Mouse (Mus musculus): ENCODE measurements at regions not wholly inside any gene's neighbourhood (a gene's known extent, or its start where the extent isn't known, plus 50 kb on each side); places are given as distances from the start of the nearest gene placed in this dataset.

- ATAC-seq (replicated peaks in 1 of 2; ENCODE audit: insufficient read depth in 1 of 2, low FRiP score in 2 of 2, low TSS enrichment in 1 of 2, low read depth in 1 of 2, poor library complexity in 2 of 2, severe bottlenecking in 2 of 2) = no peak
Measured at GRCm38 (mm10) chr2:173990664-173991063, 85.4 kb upstream of the Stx16 start.

GRCm38 (mm10) chr2:173991447-173991846 lies 84.7 kb upstream of the Stx16 start:
- no peak for ATAC-seq (replicated peaks in 1 of 2; ENCODE audit: insufficient read depth in 1 of 2, low FRiP score in 2 of 2, low TSS enrichment in 1 of 2, low read depth in 1 of 2, poor library complexity in 2 of 2, severe bottlenecking in 2 of 2)

GRCm38 (mm10) chr2:173992041-173992440 lies 84.1 kb upstream of the Stx16 start:
- no peak for ATAC-seq (replicated peaks in 1 of 2; ENCODE audit: insufficient read depth in 1 of 2, low FRiP score in 2 of 2, low TSS enrichment in 1 of 2, low read depth in 1 of 2, poor library complexity in 2 of 2, severe bottlenecking in 2 of 2)

- ATAC-seq (replicated peaks in 1 of 2; ENCODE audit: insufficient read depth in 1 of 2, low FRiP score in 2 of 2, low TSS enrichment in 1 of 2, low read depth in 1 of 2, poor library complexity in 2 of 2, severe bottlenecking in 2 of 2) = no peak
Measured at GRCm38 (mm10) chr2:173993431-173993955, 82.6 kb upstream of the Stx16 start.

- no peak for ATAC-seq (replicated peaks in 1 of 2; ENCODE audit: insufficient read depth in 1 of 2, low FRiP score in 2 of 2, low TSS enrichment in 1 of 2, low read depth in 1 of 2, poor library complexity in 2 of 2, severe bottlenecking in 2 of 2)
Measured at GRCm38 (mm10) chr2:173994301-173995073, 81.6 kb upstream of the Stx16 start.

GRCm38 (mm10) chr2:174004666-174005065 lies 71.4 kb upstream of the Stx16 start:
- ATAC-seq (replicated peaks in 1 of 2; ENCODE audit: insufficient read depth in 1 of 2, low FRiP score in 2 of 2, low TSS enrichment in 1 of 2, low read depth in 1 of 2, poor library complexity in 2 of 2, severe bottlenecking in 2 of 2) = no peak

GRCm38 (mm10) chr2:174007976-174008349 lies 68.1 kb upstream of the Stx16 start:
- no peak for ATAC-seq (replicated peaks in 1 of 2; ENCODE audit: insufficient read depth in 1 of 2, low FRiP score in 2 of 2, low TSS enrichment in 1 of 2, low read depth in 1 of 2, poor library complexity in 2 of 2, severe bottlenecking in 2 of 2)

- ATAC-seq (replicated peaks in 1 of 2; ENCODE audit: insufficient read depth in 1 of 2, low FRiP score in 2 of 2, low TSS enrichment in 1 of 2, low read depth in 1 of 2, poor library complexity in 2 of 2, severe bottlenecking in 2 of 2) = no peak
Measured at GRCm38 (mm10) chr2:174008350-174009218, 67.5 kb upstream of the Stx16 start.

GRCm38 (mm10) chr2:174010038-174010437 lies 66.1 kb upstream of the Stx16 start:
- no peak for ATAC-seq (replicated peaks in 1 of 2; ENCODE audit: insufficient read depth in 1 of 2, low FRiP score in 2 of 2, low TSS enrichment in 1 of 2, low read depth in 1 of 2, poor library complexity in 2 of 2, severe bottlenecking in 2 of 2)

- ATAC-seq (replicated peaks in 1 of 2; ENCODE audit: insufficient read depth in 1 of 2, low FRiP score in 2 of 2, low TSS enrichment in 1 of 2, low read depth in 1 of 2, poor library complexity in 2 of 2, severe bottlenecking in 2 of 2) = no peak
Measured at GRCm38 (mm10) chr2:174011399-174011798, 64.7 kb upstream of the Stx16 start.

GRCm38 (mm10) chr2:174014361-174014760 lies 61.7 kb upstream of the Stx16 start:
- ATAC-seq (replicated peaks in 1 of 2; ENCODE audit: insufficient read depth in 1 of 2, low FRiP score in 2 of 2, low TSS enrichment in 1 of 2, low read depth in 1 of 2, poor library complexity in 2 of 2, severe bottlenecking in 2 of 2) = no peak

GRCm38 (mm10) chr2:174015283-174015682 lies 60.8 kb upstream of the Stx16 start:
- no peak for ATAC-seq (replicated peaks in 1 of 2; ENCODE audit: insufficient read depth in 1 of 2, low FRiP score in 2 of 2, low TSS enrichment in 1 of 2, low read depth in 1 of 2, poor library complexity in 2 of 2, severe bottlenecking in 2 of 2)

GRCm38 (mm10) chr2:174016068-174016467 lies 60.0 kb upstream of the Stx16 start:
- ATAC-seq (replicated peaks in 1 of 2; ENCODE audit: insufficient read depth in 1 of 2, low FRiP score in 2 of 2, low TSS enrichment in 1 of 2, low read depth in 1 of 2, poor library complexity in 2 of 2, severe bottlenecking in 2 of 2) = no peak; a peak in 1 of 4 replicates

GRCm38 (mm10) chr2:174017042-174017441 lies 59.1 kb upstream of the Stx16 start:
- no peak for ATAC-seq (replicated peaks in 1 of 2; ENCODE audit: insufficient read depth in 1 of 2, low FRiP score in 2 of 2, low TSS enrichment in 1 of 2, low read depth in 1 of 2, poor library complexity in 2 of 2, severe bottlenecking in 2 of 2)

- no peak; a peak in 1 of 4 replicates for ATAC-seq (replicated peaks in 1 of 2; ENCODE audit: insufficient read depth in 1 of 2, low FRiP score in 2 of 2, low TSS enrichment in 1 of 2, low read depth in 1 of 2, poor library complexity in 2 of 2, severe bottlenecking in 2 of 2)
Measured at GRCm38 (mm10) chr2:174017596-174017995, 58.5 kb upstream of the Stx16 start.

GRCm38 (mm10) chr2:174018002-174018401 lies 58.1 kb upstream of the Stx16 start:
- peak; percentile 89 to 96 for ATAC-seq (replicated peaks in 1 of 2; ENCODE audit: insufficient read depth in 1 of 2, low FRiP score in 2 of 2, low TSS enrichment in 1 of 2, low read depth in 1 of 2, poor library complexity in 2 of 2, severe bottlenecking in 2 of 2)

- no peak for ATAC-seq (replicated peaks in 1 of 2; ENCODE audit: insufficient read depth in 1 of 2, low FRiP score in 2 of 2, low TSS enrichment in 1 of 2, low read depth in 1 of 2, poor library complexity in 2 of 2, severe bottlenecking in 2 of 2)
Measured at GRCm38 (mm10) chr2:174018986-174019385, 57.1 kb upstream of the Stx16 start.

GRCm38 (mm10) chr2:174019970-174020369 lies 56.1 kb upstream of the Stx16 start:
- no peak for ATAC-seq (replicated peaks in 1 of 2; ENCODE audit: insufficient read depth in 1 of 2, low FRiP score in 2 of 2, low TSS enrichment in 1 of 2, low read depth in 1 of 2, poor library complexity in 2 of 2, severe bottlenecking in 2 of 2)
